9 mouse cellular contexts compared by ENCODE assay signal in the genomic region with DNA sequence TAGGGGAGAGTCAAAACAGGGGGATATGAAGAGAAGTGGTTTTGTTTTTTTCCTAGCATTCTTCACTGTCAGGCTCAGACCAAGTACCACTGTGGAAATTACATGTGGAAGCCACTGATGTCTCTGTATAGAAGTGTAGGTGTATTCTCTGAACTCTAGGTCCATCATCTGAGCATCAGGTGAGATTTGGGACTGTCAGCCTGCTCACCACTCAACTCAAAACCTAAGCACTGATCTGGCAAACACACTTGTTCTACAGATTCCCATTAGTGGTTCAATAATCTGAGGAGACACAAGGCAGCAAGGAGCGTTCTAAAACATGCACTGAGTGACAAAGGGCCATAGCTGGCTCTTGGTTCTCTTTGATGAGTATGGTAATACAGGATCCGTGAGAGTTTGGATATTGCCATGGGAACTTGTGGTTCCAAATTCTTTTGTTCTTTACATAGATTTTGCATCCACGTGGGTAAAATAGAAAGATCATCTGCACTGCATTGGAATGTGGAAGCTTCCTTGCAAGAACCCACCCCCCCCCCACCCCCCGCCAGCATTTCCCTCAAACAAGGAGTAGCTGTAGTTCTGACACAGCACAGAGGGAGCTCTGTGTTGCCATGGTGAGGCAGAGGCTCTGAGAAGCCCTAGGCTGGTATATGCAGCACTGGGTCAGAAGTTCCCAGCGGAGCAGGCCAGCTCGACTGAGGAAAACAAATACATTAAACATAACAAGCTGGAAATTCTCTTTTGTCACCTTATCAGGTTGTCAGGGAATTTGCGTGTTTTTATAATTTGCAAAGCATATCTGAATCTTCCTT.
DNase-seq lines count a peak whose midpoint lies in the region; ATAC-seq and TF ChIP-seq lines count a peak whose summit lies in the region.
"Had no signal": no experiment of that assay in that cellular context is flagged by ENCODE, and none has a peak within 500 bp of the region (broad histone marks: within the 10 kb centered on the region; RNA-seq: fewer than 3 reads in every experiment).

No protein-coding gene starts in this region.

- H3K36me3 ChIP-seq in embryonic facial prominence, embryonic 13.5 days, result no peaks in the 10 kb centered on the region

- H3K4me2 ChIP-seq in embryonic facial prominence, embryonic 13.5 days, result no peak overlapping the region

- H3K9me3 ChIP-seq in embryonic facial prominence, embryonic 13.5 days, result no peaks in the 10 kb centered on the region

- ATAC-seq in embryonic facial prominence, embryonic 13.5 days (ENCODE audit: insufficient number of reproducible peaks, insufficient read depth, low FRiP score, low TSS enrichment, low read depth), result peak; percentile 78

- 17% methylated on average over 7 of the region's 7 CpGs for WGBS in embryonic facial prominence, embryonic 13.5 days
- WGBS in cerebellum, adult 2 months, result 26% methylated on average over 7 of the region's 7 CpGs

- no peaks in the 10 kb centered on the region for H3K27me3 ChIP-seq in embryonic facial prominence, embryonic 13.5 days
- no peaks in the 10 kb centered on the region for H3K27me3 ChIP-seq in cerebellum, adult 2 months (ENCODE audit: control insufficient read depth, insufficient read depth, low read length)

- DNase-seq in layer of hippocampus, adult 11-12 months (ENCODE audit: low spot score), result peak; percentile 49
- DNase-seq in layer of hippocampus, adult 9-10 months (ENCODE audit: low spot score), result no peak
- peak; percentile 34 to 41 for DNase-seq in layer of hippocampus, postnatal 14 days (ENCODE audit: low spot score in 2 of 2)
- peak; percentile 1 for DNase-seq in retina, adult 2 months (ENCODE audit: low read depth, low spot score)
- DNase-seq in spleen, postnatal 10 days (ENCODE audit: low spot score in 2 of 2), result no peak
- no peak for DNase-seq in liver
- DNase-seq in cerebellum, adult 2 months, result no peak
- DNase-seq: lung, postnatal 10 days had no signal

- TF ChIP-seq CTCF in cerebellum, adult 2 months (IDR thresholded peaks at IDR 0.05; ENCODE audit: borderline replicate concordance, insufficient read depth, low read depth, low read length), result no peak

- H3K4me1 ChIP-seq in embryonic facial prominence, embryonic 13.5 days, result peaks cover 10% of the 10 kb centered on the region; the same call in 1 of the 2 replicates
- H3K4me1 ChIP-seq in cerebellum, adult 2 months (ENCODE audit: control insufficient read depth, insufficient read depth, low read length), result no peaks in the 10 kb centered on the region

- TF ChIP-seq POLR2A in cerebellum, adult 2 months (IDR thresholded peaks at IDR 0.05; ENCODE audit: borderline replicate concordance, insufficient read depth, low read length), result no peak

- no peak overlapping the region for H3K4me3 ChIP-seq in embryonic facial prominence, embryonic 13.5 days
- H3K4me3 ChIP-seq in cerebellum, adult 2 months (replicated peaks; ENCODE audit: insufficient read depth, low read depth, low read length), result no peak overlapping the region

- no peak overlapping the region for H3K27ac ChIP-seq in embryonic facial prominence, embryonic 13.5 days
- H3K27ac ChIP-seq in cerebellum, adult 2 months (ENCODE audit: insufficient read depth, low read length), result no peak overlapping the region

- no peak overlapping the region for H3K9ac ChIP-seq in embryonic facial prominence, embryonic 13.5 days

Comparison
In these comparisons a context has a peak if more than half of its experiments do, and no peak if none do; other contexts are left out.
1. DNase-seq: peak in layer of hippocampus, adult 11-12 months (single experiment), layer of hippocampus, postnatal 14 days (2 of 2) and retina, adult 2 months (single experiment); none in layer of hippocampus, adult 9-10 months (single experiment), spleen, postnatal 10 days (0 of 2), liver (single experiment) and cerebellum, adult 2 months (0 of 2).